Mouse (Mus musculus): ENCODE data around the gene Pgp. TPM values are rescaled to one million over a fixed set of nuclear protein-coding genes. Genes with fewer than 3 reads are reported as not detected.
"Not testable (repeated sequence)": the region's sequence is repeated elsewhere in the genome, so short reads cannot be mapped to it uniquely, and the experiment has no call there.

The Pgp gene
- total RNA-seq (2021): 10 to 100 TPM; 65.8 to 69.6 TPM
- long read RNA-seq, experiment 1, transcript Pgp-201 (2 exons, 2,627 nt): major isoform, 185 of 260 reads
- long read RNA-seq, experiment 1, transcript Pgp-202 (1 exons, 2,428 nt): minor isoform, 75 of 260 reads
- long read RNA-seq, experiment 1, partial matches to known transcripts: 0 of 260 reads
- long read RNA-seq, experiment 1, other reads (novel, unspliced or antisense): 0 of 260 reads
- long read RNA-seq, experiment 2, transcript Pgp-201 (2 exons, 2,627 nt): major isoform, 158 of 220 reads
- long read RNA-seq, experiment 2, transcript Pgp-202 (1 exons, 2,428 nt): minor isoform, 62 of 220 reads
- long read RNA-seq, experiment 2, partial matches to known transcripts: 0 of 220 reads
- long read RNA-seq, experiment 2, other reads (novel, unspliced or antisense): 0 of 220 reads

- intact Hi-C loops (cut with DNase I): no loop called here
- Histone ChIP-seq H3K27ac (peak within 1 kb of the TSS; percentile 92), H3K4me3 (peak within 1 kb of the TSS; percentile 81)
- peak; percentile 98 to 99 for DNase-seq (ENCODE audit: extremely low spot score in 1 of 2, low spot score in 2 of 2)
- TF ChIP-seq CTCF (IDR thresholded peaks at IDR 0.05): no peak; the same call in 1 of the 2 replicates
Observed at GRCm38 (mm10) chr17:24469910-24470602, at the start of gene Pgp, which contains the start of gene E4f1. TSS of gene Pgp (plus strand) at chr17:24470392. TSS of gene E4f1 (minus strand) at chr17:24470313.

DNA sequence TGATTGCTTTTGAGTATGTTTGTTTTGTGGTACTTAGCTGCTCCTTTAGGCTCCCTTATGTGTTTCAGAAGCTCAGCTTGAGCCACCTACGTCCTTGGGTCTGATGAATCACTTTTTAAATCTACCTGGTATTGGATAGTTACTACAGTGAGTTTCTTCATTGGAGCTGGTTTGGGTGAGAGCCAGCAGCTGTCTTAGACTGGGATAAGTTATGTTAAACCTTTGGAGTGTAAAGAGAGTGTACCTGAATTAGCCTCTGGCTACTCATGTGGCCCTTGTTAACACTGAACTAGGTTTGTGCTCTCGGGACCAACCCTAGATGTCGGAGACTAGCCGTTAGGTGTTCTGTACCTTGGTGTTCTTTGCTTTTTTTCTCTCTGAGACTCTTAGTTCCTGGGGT, 47.1 kb upstream of the Pgp start:
- no peak overlapping the region for H3K4me3 ChIP-seq
- no peak for TF ChIP-seq CTCF (IDR thresholded peaks at IDR 0.05)
- DNase-seq (ENCODE audit: extremely low spot score in 1 of 2, low spot score in 2 of 2): no peak
- intact Hi-C loops (cut with DNase I): no loop called here
- no peak overlapping the region for H3K27ac ChIP-seq

GRCm38 (mm10) chr17:24424489-24424888, 45.7 kb upstream of the Pgp start:
- TF ChIP-seq CTCF (IDR thresholded peaks at IDR 0.05): no peak
- DNase-seq (ENCODE audit: extremely low spot score in 1 of 2, low spot score in 2 of 2): no peak
- no peak overlapping the region for H3K27ac ChIP-seq
- H3K4me3 ChIP-seq: no peak overlapping the region
- intact Hi-C loops (cut with DNase I): no loop called here

DNA sequence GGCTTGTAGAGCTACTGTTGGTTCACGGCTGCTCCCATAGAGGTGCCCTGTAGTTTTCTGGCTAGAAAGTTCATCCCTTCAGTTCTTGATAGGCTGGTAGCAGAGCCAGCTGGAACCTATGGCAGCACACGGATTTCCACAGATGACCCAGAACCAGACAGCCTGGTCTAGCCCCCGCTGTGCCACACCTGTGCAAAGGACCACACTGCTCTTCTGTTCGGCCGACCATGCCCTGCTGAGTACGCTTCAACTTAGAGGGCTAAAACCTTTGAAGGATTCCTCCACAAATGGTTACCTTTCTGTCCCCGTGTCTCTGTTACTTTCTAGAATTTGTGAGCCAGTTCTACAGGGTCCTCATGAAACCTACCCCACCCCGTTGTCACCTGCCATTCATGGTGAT, 44.9 kb upstream of the Pgp start:
- H3K4me3 ChIP-seq; DNase-seq (ENCODE audit: extremely low spot score in 1 of 2, low spot score in 2 of 2); H3K27ac ChIP-seq; intact Hi-C loops (cut with DNase I): not testable (repeated sequence)

DNA sequence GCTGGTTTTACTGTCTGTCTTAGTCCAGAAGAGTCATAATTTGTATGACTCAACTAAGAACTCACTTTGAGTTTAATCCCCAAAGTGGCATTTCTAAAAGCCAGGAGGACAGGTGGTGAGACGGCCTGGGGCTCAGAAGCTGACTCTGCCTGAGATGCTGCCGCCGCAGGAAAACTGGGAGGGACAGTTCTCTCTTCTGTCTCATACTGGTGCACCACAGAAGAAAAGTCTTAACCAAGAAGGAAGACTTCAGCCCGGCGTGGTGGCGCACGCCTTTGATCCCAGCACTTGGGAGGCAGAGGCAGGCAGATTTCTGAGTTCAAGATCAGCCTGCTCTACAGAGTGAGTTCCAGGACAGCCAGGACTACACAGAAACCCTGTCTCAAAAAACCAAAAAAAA, 44.3 kb upstream of the Pgp start:
- no peak for TF ChIP-seq CTCF (IDR thresholded peaks at IDR 0.05)
- intact Hi-C loops (cut with DNase I): no loop called here
- H3K27ac ChIP-seq: peak overlapping the region; percentile 84; the same call in 1 of the 2 replicates
- no peak overlapping the region for H3K4me3 ChIP-seq
- DNase-seq (ENCODE audit: extremely low spot score in 1 of 2, low spot score in 2 of 2): no peak

DNA sequence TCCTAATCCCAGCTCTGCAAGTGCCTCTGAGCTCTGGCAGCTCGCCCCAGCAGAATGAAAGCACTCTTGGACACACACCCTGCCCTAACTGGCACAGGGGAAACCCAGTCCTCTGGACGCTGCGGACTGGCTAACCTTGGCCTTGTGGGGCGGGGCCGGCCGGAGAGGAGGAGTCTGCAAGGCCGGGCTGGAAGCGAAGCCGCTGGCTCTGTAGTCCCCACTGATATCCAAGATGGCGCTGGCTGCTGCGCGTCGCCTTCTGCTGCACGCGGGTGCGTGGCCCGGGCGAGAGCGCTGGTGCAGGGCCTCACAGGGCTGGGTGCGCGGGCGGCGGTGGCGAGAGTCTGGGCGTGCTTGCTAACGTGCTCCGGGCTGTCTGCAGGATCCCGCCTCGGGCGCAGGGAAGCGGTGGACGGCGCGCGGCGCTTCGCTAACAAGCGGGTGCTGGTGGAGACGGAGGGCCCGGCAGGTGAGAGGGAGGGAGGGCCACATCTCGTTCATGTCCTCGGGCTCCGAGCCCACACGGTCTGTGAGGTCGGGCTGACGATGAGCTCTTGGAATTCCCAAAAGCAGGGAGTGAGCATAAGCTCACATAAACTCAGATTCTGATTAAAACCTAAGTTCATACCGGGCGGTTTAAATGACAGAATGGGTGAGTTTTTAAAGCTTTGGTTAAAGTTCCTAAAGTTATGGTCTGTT, 43.6 kb upstream of the Pgp start, which contains the start of gene Eci1:
TSS of gene Eci1 (plus strand) at position 171 of the 699 bp plus-strand sequence.
- TF ChIP-seq CTCF (IDR thresholded peaks at IDR 0.05): no peak
- Histone ChIP-seq H3K4me3 (peak within 1 kb of the TSS; percentile 76), H3K27ac (peak within 1 kb of the TSS; percentile 84)
- DNase-seq (ENCODE audit: extremely low spot score in 1 of 2, low spot score in 2 of 2): peak; percentile 86 to 87
- intact Hi-C loops (cut with DNase I): no loop called here

- peak overlapping the region; percentile 84 for H3K27ac ChIP-seq
- peak overlapping the region; percentile 76 for H3K4me3 ChIP-seq
- DNase-seq (ENCODE audit: extremely low spot score in 1 of 2, low spot score in 2 of 2): no peak
- intact Hi-C loops (cut with DNase I): no loop called here
- no peak for TF ChIP-seq CTCF (IDR thresholded peaks at IDR 0.05)
Observed at GRCm38 (mm10) chr17:24427170-24427557, 43.0 kb upstream of the Pgp start.

GRCm38 (mm10) chr17:24429201-24429983, 40.8 kb upstream of the Pgp start:
- intact Hi-C loops (cut with DNase I): no loop called here
- no peak overlapping the region for H3K4me3 ChIP-seq
- DNase-seq (ENCODE audit: extremely low spot score in 1 of 2, low spot score in 2 of 2): no peak
- TF ChIP-seq CTCF (IDR thresholded peaks at IDR 0.05): no peak
- peak overlapping the region; percentile 44; the same call in 1 of the 2 replicates for H3K27ac ChIP-seq

DNA sequence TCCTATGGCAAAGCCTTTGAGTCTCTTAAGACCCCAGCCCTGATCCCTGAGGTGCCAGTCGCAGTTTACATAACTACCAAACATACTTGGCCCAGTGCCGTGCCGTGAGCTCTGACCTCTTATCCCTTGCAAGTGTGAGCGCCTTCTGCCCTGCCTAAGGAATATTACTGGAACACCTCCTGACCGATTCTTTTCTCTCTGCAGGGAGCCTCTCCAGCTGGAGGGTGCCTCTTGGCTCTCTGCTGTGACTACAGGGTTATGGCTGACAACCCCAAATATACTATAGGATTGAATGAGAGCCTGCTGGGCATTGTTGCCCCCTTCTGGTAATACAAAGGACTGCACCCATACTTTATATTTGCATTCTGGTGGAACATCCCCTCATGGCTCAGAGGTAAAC, 33.2 kb upstream of the Pgp start:
- no peak overlapping the region for H3K27ac ChIP-seq
- intact Hi-C loops (cut with DNase I): no loop called here
- H3K4me3 ChIP-seq: no peak overlapping the region
- TF ChIP-seq CTCF (IDR thresholded peaks at IDR 0.05): peak; percentile 85
- no peak for DNase-seq (ENCODE audit: extremely low spot score in 1 of 2, low spot score in 2 of 2)

DNA sequence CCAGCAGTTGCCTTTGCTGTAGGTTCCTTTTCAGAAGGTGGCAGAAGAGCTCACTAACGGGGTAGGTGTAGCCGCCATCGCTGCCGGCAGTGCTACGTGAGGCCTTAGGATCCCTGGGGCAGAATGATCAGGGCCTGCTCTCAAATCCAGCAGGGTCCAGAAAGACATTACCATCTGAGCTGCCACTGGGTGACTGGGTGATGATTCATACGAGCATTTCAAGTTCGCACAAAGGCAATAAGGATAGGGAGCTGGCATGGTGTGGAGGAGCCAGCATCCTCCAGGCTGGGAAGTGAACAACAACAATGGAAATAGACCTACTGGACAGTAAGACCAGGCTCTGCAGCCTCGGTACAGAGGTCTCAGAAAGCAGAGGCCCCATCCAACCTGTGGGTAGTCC, 29.8 kb upstream of the Pgp start:
- Histone ChIP-seq H3K4me3 (no peak overlapping the region), H3K27ac (no peak overlapping the region)
- DNase-seq (ENCODE audit: extremely low spot score in 1 of 2, low spot score in 2 of 2): no peak
- intact Hi-C loops (cut with DNase I): no loop called here
- TF ChIP-seq CTCF (IDR thresholded peaks at IDR 0.05): no peak

GRCm38 (mm10) chr17:24441148-24441547, 29.0 kb upstream of the Pgp start:
- H3K4me3 ChIP-seq: no peak overlapping the region
- peak; percentile 10 for TF ChIP-seq CTCF (IDR thresholded peaks at IDR 0.05)
- H3K27ac ChIP-seq: no peak overlapping the region
- intact Hi-C loops (cut with DNase I): no loop called here
- DNase-seq (ENCODE audit: extremely low spot score in 1 of 2, low spot score in 2 of 2): no peak

Data from left cerebral cortex, adult 2 months (tissue).